Comparison of ENCODE assay signal across 22 mouse cellular contexts in the genomic region with DNA sequence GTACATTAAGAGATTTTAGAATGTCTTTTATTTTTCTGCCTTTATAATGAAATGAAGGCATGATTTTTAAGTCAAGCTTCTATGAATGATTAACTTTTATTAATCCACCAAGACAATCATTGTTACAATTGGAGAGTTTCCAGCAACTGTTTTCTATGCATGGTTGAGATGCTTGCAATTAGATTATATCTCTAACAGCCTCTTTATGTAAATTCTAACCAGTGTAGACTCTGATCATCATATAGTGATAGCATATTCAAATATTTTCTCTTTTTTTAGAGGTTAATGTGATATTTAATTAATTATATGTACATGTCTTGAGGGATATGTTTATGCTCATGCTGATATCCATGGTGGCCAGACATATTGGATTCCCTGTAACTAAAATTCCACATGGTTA.
A peak's percentile ranks its signal among the peaks of the same experiment; 100 is the strongest.
DNase-seq lines count a peak whose midpoint lies in the region; ATAC-seq and TF ChIP-seq lines count a peak whose summit lies in the region.
"Had no signal": no experiment of that assay in that cellular context is flagged by ENCODE, and none has a peak within 500 bp of the region (broad histone marks: within the 10 kb centered on the region; RNA-seq: fewer than 3 reads in every experiment).

No protein-coding gene starts in this region.

- no peaks in the 10 kb centered on the region for H3K27me3 ChIP-seq in kidney, embryonic 15.5 days
- no peaks in the 10 kb centered on the region for H3K27me3 ChIP-seq in kidney, postnatal 0 days (ENCODE audit: insufficient read depth, low read length)
- H3K27me3 ChIP-seq: embryonic facial prominence, embryonic 13.5 days; embryonic facial prominence, embryonic 15.5 days; forebrain, embryonic 12.5 days had no signal

- H3K4me2 ChIP-seq in kidney, embryonic 15.5 days, result no peak overlapping the region
- no peak overlapping the region for H3K4me2 ChIP-seq in kidney, postnatal 0 days (ENCODE audit: low read length)
- H3K4me2 ChIP-seq: embryonic facial prominence, embryonic 13.5 days; embryonic facial prominence, embryonic 15.5 days; forebrain, embryonic 12.5 days had no signal

- H3K4me1 ChIP-seq in kidney, embryonic 15.5 days, result no peaks in the 10 kb centered on the region
- no peaks in the 10 kb centered on the region for H3K4me1 ChIP-seq in kidney, postnatal 0 days (replicated peaks; ENCODE audit: insufficient read depth, low read length)
- H3K4me1 ChIP-seq: embryonic facial prominence, embryonic 13.5 days; embryonic facial prominence, embryonic 15.5 days; forebrain, embryonic 10.5 days; forebrain, embryonic 12.5 days had no signal

- peak; percentile 11 for DNase-seq in kidney, adult 9 months
- DNase-seq in kidney, postnatal 4 days, result no peak
- no peak for DNase-seq in kidney, adult 11 months
- no peak for DNase-seq in kidney, postnatal 0 days (ENCODE audit: low spot score)
- DNase-seq in kidney, postnatal 36 days, result no peak
- DNase-seq: adrenal gland, adult 2 months; adrenal gland, postnatal 10 days; adrenal gland, postnatal 25 days; cerebellum, adult 11 months; cerebellum, adult 18-20 months; cerebellum, adult 8-10 months; cerebellum, adult 9-11 months; cerebellum, postnatal 14 days; cerebellum, postnatal 36 days; embryo, embryonic 11 days had no signal

- H3K4me3 ChIP-seq in kidney, embryonic 15.5 days (replicated peaks), result no peak overlapping the region
- no peak overlapping the region for H3K4me3 ChIP-seq in kidney, postnatal 0 days (replicated peaks; ENCODE audit: low read depth, low read length)
- H3K4me3 ChIP-seq: embryonic facial prominence, embryonic 13.5 days; embryonic facial prominence, embryonic 15.5 days; erythroblast, embryonic 14.5 days; forebrain, embryonic 10.5 days; forebrain, embryonic 12.5 days had no signal

- no peaks in the 10 kb centered on the region for H3K9me3 ChIP-seq in kidney, embryonic 15.5 days (replicated peaks)
- H3K9me3 ChIP-seq in kidney, postnatal 0 days (replicated peaks; ENCODE audit: low read length), result no peaks in the 10 kb centered on the region
- H3K9me3 ChIP-seq: embryonic facial prominence, embryonic 13.5 days; embryonic facial prominence, embryonic 15.5 days; forebrain, embryonic 10.5 days; forebrain, embryonic 12.5 days had no signal

- H3K27ac ChIP-seq in kidney, embryonic 15.5 days, result no peak overlapping the region
- H3K27ac ChIP-seq in kidney, postnatal 0 days, result no peak overlapping the region
- H3K27ac ChIP-seq: embryonic facial prominence, embryonic 13.5 days; embryonic facial prominence, embryonic 15.5 days; forebrain, embryonic 10.5 days; forebrain, embryonic 12.5 days had no signal

- ATAC-seq in kidney, embryonic 15.5 days (replicated peaks; ENCODE audit: low FRiP score), result 0 out of 2 replicates have a peak, but pooled peaks have one; percentile 64
- ATAC-seq in kidney, postnatal 0 days (replicated peaks; ENCODE audit: low FRiP score, low read depth), result 0 out of 2 replicates have a peak, but pooled peaks have one; percentile 25
- ATAC-seq: forebrain, embryonic 14.5 days had no signal

- no peak overlapping the region for H3K9ac ChIP-seq in kidney, embryonic 15.5 days
- H3K9ac ChIP-seq in kidney, postnatal 0 days (ENCODE audit: low read depth, low read length), result no peak overlapping the region
- H3K9ac ChIP-seq: embryonic facial prominence, embryonic 13.5 days; embryonic facial prominence, embryonic 15.5 days; forebrain, embryonic 12.5 days had no signal

- TF ChIP-seq CTCF in kidney, postnatal 0 days (IDR thresholded peaks at IDR 0.05; ENCODE audit: low read depth), result no peak

- no peaks in the 10 kb centered on the region for H3K36me3 ChIP-seq in kidney, embryonic 15.5 days
- H3K36me3 ChIP-seq in kidney, postnatal 0 days (ENCODE audit: insufficient read depth, low read length), result no peaks in the 10 kb centered on the region
- H3K36me3 ChIP-seq: embryonic facial prominence, embryonic 13.5 days; embryonic facial prominence, embryonic 15.5 days; forebrain, embryonic 10.5 days; forebrain, embryonic 12.5 days had no signal
